Mouse (Mus musculus): ENCODE measurements around the gene Atp6ap1l. TPM values are rescaled to one million over a fixed set of nuclear protein-coding genes. Genes with fewer than 3 reads are reported as not detected.

Gene Atp6ap1l
- polyA plus RNA-seq, 1 experiment from 2014 or later: 0.13 TPM

DNA sequence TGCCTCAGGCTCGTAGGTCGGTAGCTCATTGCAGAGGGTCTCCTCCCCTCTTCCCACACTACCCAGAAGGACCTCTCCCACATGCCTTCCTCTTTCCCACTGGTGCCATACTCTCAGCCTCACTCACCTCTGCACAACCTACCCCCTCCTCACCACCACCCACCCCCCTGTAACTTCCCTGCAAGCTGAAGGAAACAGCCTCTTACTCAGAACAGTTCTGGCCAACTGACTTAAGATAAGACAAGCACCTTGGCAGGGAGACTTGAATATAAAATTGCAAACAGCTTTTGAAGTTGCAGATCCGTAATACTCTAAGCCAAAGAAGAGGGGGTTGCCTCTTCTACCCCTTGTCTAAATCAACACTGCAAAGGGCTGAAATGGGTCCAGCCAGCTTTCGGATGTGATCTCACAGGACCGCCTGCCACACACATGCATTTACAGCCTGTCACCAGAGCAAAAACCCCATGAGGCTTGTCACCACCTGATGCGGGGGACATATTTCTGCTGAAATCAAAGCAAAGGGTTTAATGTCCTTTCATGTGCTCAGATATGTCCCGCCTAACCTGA lies 71.4 kb downstream of the Atp6ap1l start:
- Histone ChIP-seq H3K9me3 (replicated peaks; ENCODE audit: control insufficient read depth, low read length) (no peaks in the 10 kb centered on the region), H3K4me2 (ENCODE audit: low read depth, low read length) (no peak overlapping the region), H3K4me3 (ENCODE audit: low read depth, low read length) (no peak overlapping the region), H3K9ac (ENCODE audit: low read depth, low read length) (no peak overlapping the region), H3K27me3 (ENCODE audit: control insufficient read depth, insufficient read depth, low read depth, low read length) (no peaks in the 10 kb centered on the region), H3K27ac (ENCODE audit: low read length) (no peak overlapping the region), H3K36me3 (ENCODE audit: control insufficient read depth, insufficient read depth) (no peaks in the 10 kb centered on the region), H3K4me1 (ENCODE audit: control insufficient read depth, low read depth, low read length) (no peaks in the 10 kb centered on the region)
- 67% methylated on average over 7 of the region's 7 CpGs for WGBS (ENCODE audit: insufficient replicate concordance)
- ATAC-seq (ENCODE audit: low read depth): no peak

Other genes starting within 250 kb of the Atp6ap1l start
- gene Rps23, start 17.6 kb upstream of the Atp6ap1l start, polyA plus RNA-seq (2015; fragmentation: Nextera tagmentation; extraction: Ambion mirVana): 84.9 and 126 TPM in 2 replicates